Mouse (Mus musculus): ENCODE measurements around the gene Gm13289.
"Not testable (repeated sequence)": the region's sequence is repeated elsewhere in the genome, so short reads cannot be mapped to it uniquely, and the experiment has no call there.

GRCm38 (mm10) chr4:88799365-88799764 lies 22.6 kb downstream of the Gm13289 start, which contains the start of gene Gm13285:
- TF ChIP-seq CTCF, POLR2A (IDR thresholded peaks at IDR 0.05; ENCODE audit: insufficient read depth, low read depth, low read length): not testable (repeated sequence)
